Mouse (Mus musculus) myocyte (in vitro differentiated cells): ENCODE measurements around the gene Sec22a. TPM values are rescaled to one million over a fixed set of nuclear protein-coding genes. Genes with fewer than 3 reads are reported as not detected.

Source experiments
- H3K27me3 ChIP-seq: one replicate; pipeline ENCODE4 v1.6.1; 2011; ENCODE audit not compliant: control insufficient read depth, insufficient read depth, insufficient read length
- H3K36me3 ChIP-seq: one replicate; pipeline ENCODE4 v1.6.1; 2011; ENCODE audit not compliant: control insufficient read depth, insufficient read depth
- H3K4me2 ChIP-seq: one replicate; pipeline ENCODE4 v1.6.1; 2011; ENCODE audit warnings: low read depth, control low read depth
- H3K4me3 ChIP-seq: one replicate; pipeline ENCODE4 v1.5.1; 2011; ENCODE audit warnings: mild to moderate bottlenecking, control low read depth, moderate library complexity
- H3K79me2 ChIP-seq: one replicate; pipeline ENCODE4 v1.6.1; 2011; ENCODE audit not compliant: control insufficient read depth, insufficient read depth
- H3ac ChIP-seq: one replicate; pipeline ENCODE4 v1.6.1; 2011; ENCODE audit not compliant: control insufficient read depth, insufficient read length
- CEBPB ChIP-seq: IDR thresholded peaks from 2 replicates; pipeline ENCODE4 v1.6.1; 2011; ENCODE audit warnings: mild to moderate bottlenecking, moderate library complexity; ENCODE audit not compliant: poor library complexity, insufficient read depth, severe bottlenecking
- E2F4 ChIP-seq: IDR thresholded peaks from one replicate; pipeline ENCODE4 v1.6.1; 2011; ENCODE audit warnings: mild to moderate bottlenecking, control low read depth, moderate library complexity; ENCODE audit not compliant: insufficient read depth
- MAX ChIP-seq: IDR thresholded peaks from one replicate; pipeline ENCODE4 v1.6.1; 2011; ENCODE audit warnings: low read depth, mild to moderate bottlenecking, control low read depth
- MYOD1 ChIP-seq, 3 experiments: IDR thresholded peaks; one replicate each; pipeline ENCODE4 v1.6.1; 2011; ENCODE audit warnings: control low read depth in 2 of 3, low read depth in 2 of 3, mild to moderate bottlenecking in 2 of 3, moderate library complexity in 1 of 3; ENCODE audit not compliant: insufficient read length in 2 of 3, control insufficient read depth in 1 of 3
- MYOG ChIP-seq, 3 experiments: IDR thresholded peaks; one replicate each; pipeline ENCODE4 v1.6.1; 2011; ENCODE audit warnings: control low read depth in 2 of 3, low read depth in 2 of 3, mild to moderate bottlenecking in 2 of 3; ENCODE audit not compliant: insufficient read length in 2 of 3, control insufficient read depth in 1 of 3, insufficient read depth in 1 of 3
- POLR2A ChIP-seq: IDR thresholded peaks from one replicate; pipeline ENCODE4 v1.6.1; 2011; ENCODE audit warnings: low read depth, mild to moderate bottlenecking, control low read depth, moderate library complexity; ENCODE audit not compliant: insufficient read length
- POLR2AphosphoS2 ChIP-seq: IDR thresholded peaks from one replicate; pipeline ENCODE4 v1.6.1; 2011; ENCODE audit warnings: low read depth, control low read depth; ENCODE audit not compliant: insufficient read length
- REST ChIP-seq: IDR thresholded peaks from one replicate; pipeline ENCODE4 v1.6.1; 2011; ENCODE audit warnings: mild to moderate bottlenecking, control low read depth, moderate library complexity; ENCODE audit not compliant: insufficient read depth, insufficient read length
- SRF ChIP-seq: IDR thresholded peaks from one replicate; pipeline ENCODE4 v1.6.1; 2011; ENCODE audit warnings: low read depth; ENCODE audit not compliant: control insufficient read depth, insufficient read length
- TCF12 ChIP-seq: IDR thresholded peaks from one replicate; pipeline ENCODE4 v1.6.1; 2011; ENCODE audit warnings: mild to moderate bottlenecking, control low read depth; ENCODE audit not compliant: poor library complexity, insufficient read depth, severe bottlenecking
- TCF3 ChIP-seq: IDR thresholded peaks from one replicate; pipeline ENCODE4 v1.6.1; 2011; ENCODE audit warnings: low read depth, control low read depth; ENCODE audit not compliant: insufficient read length
- USF1 ChIP-seq: IDR thresholded peaks from one replicate; pipeline ENCODE4 v1.6.1; 2011; ENCODE audit warnings: low read depth, mild to moderate bottlenecking, control low read depth, moderate library complexity
- polyA plus RNA-seq: library from polyadenylated mRNA; unstranded; fragments of >200 nt; fragmentation: generic; extraction: Trizol; gene quantifications from one replicate; pipeline ENCODE4 v1.2.1, GENCODE M21; 2012; ENCODE audit warnings: missing spikeins

Gene Sec22a
- polyA plus RNA-seq, 1 experiment = 7.7 TPM

- TF ChIP-seq CEBPB = no peak
- Histone ChIP-seq H3ac (no peak overlapping the region), H3K27me3 (peaks cover 27% of the 10 kb centered on the region), H3K79me2 (no peaks in the 10 kb centered on the region), H3K36me3 (no peaks in the 10 kb centered on the region), H3K4me2 (no peak overlapping the region), H3K4me3 (no peak overlapping the region)
These were observed 65.9 kb downstream of the Sec22a start for GRCm38 (mm10) chr16:35297786-35298185.

DNA sequence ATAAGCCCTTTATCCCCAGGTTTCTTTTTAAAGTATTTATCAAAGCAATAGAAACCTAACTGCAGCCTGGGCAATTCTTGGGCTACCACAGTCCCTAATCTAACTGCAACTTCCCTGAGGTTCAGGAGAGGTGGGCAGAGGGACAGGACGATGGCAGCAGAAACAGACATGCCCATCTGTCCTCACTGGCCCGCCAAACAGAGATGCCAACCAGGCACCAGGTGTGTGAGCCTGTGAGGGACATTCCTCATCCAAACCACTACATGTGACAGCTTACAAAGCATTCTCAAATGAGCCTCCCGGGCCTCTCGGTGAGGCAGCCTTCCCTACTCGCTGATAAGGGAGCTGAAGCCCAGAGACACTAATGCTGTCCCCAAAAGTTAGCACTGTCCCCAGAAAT is 76.5 kb downstream of the Sec22a start:
- H3K27me3 ChIP-seq = peaks cover 75% of the 10 kb centered on the region
- no peaks in the 10 kb centered on the region for H3K79me2 ChIP-seq
- no peak overlapping the region for H3K4me2 ChIP-seq
- H3K36me3 ChIP-seq = no peaks in the 10 kb centered on the region
- no peak overlapping the region for H3K4me3 ChIP-seq
- TF ChIP-seq CEBPB (no peak), E2F4 (no peak), REST (no peak), USF1 (no peak), SRF (no peak), TCF12 (no peak), MYOD1 (IDR thresholded peaks at IDR 0.05; ENCODE audit: control insufficient read depth in 1 of 3, insufficient read length in 2 of 3, low read depth in 2 of 3) (no peak), TCF3 (no peak), MAX (no peak), MYOG (IDR thresholded peaks at IDR 0.05; ENCODE audit: control insufficient read depth in 1 of 3, insufficient read depth in 1 of 3, insufficient read length in 2 of 3, low read depth in 2 of 3) (no peak), POLR2A (no peak), POLR2AphosphoS2 (no peak)
- H3ac ChIP-seq = no peak overlapping the region

DNA sequence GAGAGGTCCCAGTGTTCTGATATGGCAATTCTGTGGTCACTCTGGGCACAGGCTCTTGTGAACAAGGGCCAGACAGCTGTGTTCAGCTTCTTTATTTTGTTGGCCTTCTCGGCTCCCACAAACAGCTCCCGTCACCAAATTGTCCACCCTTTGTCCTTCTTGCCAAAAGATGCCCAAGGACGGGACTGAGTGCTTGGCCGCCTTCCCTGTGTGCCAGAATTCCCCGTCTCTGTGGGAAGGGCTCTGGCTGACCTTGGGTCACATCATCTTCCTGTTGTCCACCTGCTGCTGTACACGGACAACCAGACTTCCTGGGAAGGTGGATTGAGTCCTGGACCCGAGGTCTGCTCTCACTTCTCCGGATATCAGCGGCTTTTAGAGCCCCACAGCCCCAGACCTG is 77.9 kb downstream of the Sec22a start:
- Histone ChIP-seq H3K4me2 (no peak overlapping the region), H3ac (no peak overlapping the region), H3K36me3 (no peaks in the 10 kb centered on the region)

DNA sequence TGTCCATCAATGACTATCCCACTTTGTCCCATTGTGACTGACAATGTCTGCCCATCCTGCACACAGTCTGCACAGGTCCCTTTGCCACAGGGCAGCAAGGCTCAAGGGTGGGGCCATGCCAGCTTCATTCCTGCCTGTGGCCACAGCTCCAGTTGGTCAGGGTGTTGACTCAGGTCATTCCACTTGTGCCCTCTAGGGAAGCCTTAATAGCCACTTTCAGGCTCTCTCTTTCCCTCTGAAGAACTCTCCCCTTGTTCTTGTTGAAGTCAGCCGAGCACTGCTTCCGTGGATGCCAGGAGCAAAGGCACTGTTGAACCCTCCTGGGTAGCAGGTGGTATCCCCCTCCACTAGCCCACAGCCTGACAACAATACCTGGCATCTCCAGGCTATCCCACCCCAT is 81.3 kb downstream of the Sec22a start:
- H3K27me3 ChIP-seq = peaks cover 76% of the 10 kb centered on the region
- H3K79me2 ChIP-seq = no peaks in the 10 kb centered on the region
- H3K4me2 ChIP-seq = no peak overlapping the region
- no peaks in the 10 kb centered on the region for H3K36me3 ChIP-seq
- TF ChIP-seq TCF12 = no peak
- no peak for TF ChIP-seq MYOD1 (IDR thresholded peaks at IDR 0.05; ENCODE audit: control insufficient read depth in 1 of 3, insufficient read length in 2 of 3, low read depth in 2 of 3)
- TF ChIP-seq MYOG (IDR thresholded peaks at IDR 0.05; ENCODE audit: control insufficient read depth in 1 of 3, insufficient read depth in 1 of 3, insufficient read length in 2 of 3, low read depth in 2 of 3) = no peak
- TF ChIP-seq CEBPB = no peak
- TF ChIP-seq POLR2AphosphoS2 = no peak
- TF ChIP-seq SRF = no peak
- no peak for TF ChIP-seq POLR2A
- H3ac ChIP-seq = no peak overlapping the region
- H3K4me3 ChIP-seq = no peak overlapping the region

More for the DNA sequence above, 77.9 kb downstream of the Sec22a start:
- Histone ChIP-seq H3K79me2 (no peaks in the 10 kb centered on the region), H3K4me3 (no peak overlapping the region), H3K27me3 (peaks cover 75% of the 10 kb centered on the region)
- TF ChIP-seq POLR2A (no peak), SRF (no peak), E2F4 (no peak), REST (no peak), CEBPB (no peak), TCF12 (no peak), USF1 (no peak), POLR2AphosphoS2 (no peak), MYOG (IDR thresholded peaks at IDR 0.05; ENCODE audit: control insufficient read depth in 1 of 3, insufficient read depth in 1 of 3, insufficient read length in 2 of 3, low read depth in 2 of 3) (no peak), MAX (no peak), MYOD1 (IDR thresholded peaks at IDR 0.05; ENCODE audit: control insufficient read depth in 1 of 3, insufficient read length in 2 of 3, low read depth in 2 of 3) (no peak), TCF3 (no peak)

DNA sequence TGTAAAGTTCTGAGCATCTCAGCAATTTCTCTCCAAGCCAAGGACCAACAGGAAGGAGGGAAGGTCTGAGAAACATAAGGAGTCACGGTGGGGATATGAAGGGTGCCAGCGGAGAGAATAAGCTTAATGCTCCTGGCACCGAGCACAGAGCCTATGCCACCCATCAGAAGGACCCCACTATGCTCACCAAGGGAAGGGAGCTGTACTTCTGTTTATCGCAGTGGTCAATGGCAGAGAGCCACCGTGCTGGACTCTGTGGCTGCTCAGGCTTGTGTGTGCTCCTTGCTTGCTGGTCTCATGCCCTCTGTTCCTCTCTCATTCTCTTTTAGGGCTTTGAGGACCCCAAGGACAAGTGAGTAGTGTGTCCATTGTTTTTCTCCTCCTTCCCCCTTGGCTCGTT is 85.6 kb downstream of the Sec22a start:
- Histone ChIP-seq H3K27me3 (peaks cover 81% of the 10 kb centered on the region), H3K36me3 (no peaks in the 10 kb centered on the region)

More for the DNA sequence above, 85.6 kb downstream of the Sec22a start:
- no peak for TF ChIP-seq E2F4
- TF ChIP-seq MAX = no peak
- no peak for TF ChIP-seq POLR2A
- TF ChIP-seq USF1 = no peak
- no peak for TF ChIP-seq SRF
- no peak for TF ChIP-seq TCF3
- TF ChIP-seq REST = no peak
- no peak for TF ChIP-seq MYOD1 (IDR thresholded peaks at IDR 0.05; ENCODE audit: control insufficient read depth in 1 of 3, insufficient read length in 2 of 3, low read depth in 2 of 3)
- no peak for TF ChIP-seq CEBPB
- TF ChIP-seq TCF12 = no peak
- no peak for TF ChIP-seq POLR2AphosphoS2
- TF ChIP-seq MYOG (IDR thresholded peaks at IDR 0.05; ENCODE audit: control insufficient read depth in 1 of 3, insufficient read depth in 1 of 3, insufficient read length in 2 of 3, low read depth in 2 of 3) = no peak
- Histone ChIP-seq H3ac (no peak overlapping the region), H3K4me2 (no peak overlapping the region), H3K79me2 (no peaks in the 10 kb centered on the region), H3K4me3 (no peak overlapping the region)
